Mouse (Mus musculus) E14TG2a.4 (cell line): Measurements from ENCODE around the gene Mat2b.

Experiments
- CTCF ChIP-seq: conservative IDR thresholded peaks from 2 replicates; pipeline ENCODE4 v1.5.1; 2014; ENCODE audit warnings: low read length
- NANOG ChIP-seq: IDR thresholded peaks from 2 replicates; pipeline ENCODE4 v1.6.1; 2014; ENCODE audit warnings: borderline replicate concordance, low read length, mixed read lengths

DNA sequence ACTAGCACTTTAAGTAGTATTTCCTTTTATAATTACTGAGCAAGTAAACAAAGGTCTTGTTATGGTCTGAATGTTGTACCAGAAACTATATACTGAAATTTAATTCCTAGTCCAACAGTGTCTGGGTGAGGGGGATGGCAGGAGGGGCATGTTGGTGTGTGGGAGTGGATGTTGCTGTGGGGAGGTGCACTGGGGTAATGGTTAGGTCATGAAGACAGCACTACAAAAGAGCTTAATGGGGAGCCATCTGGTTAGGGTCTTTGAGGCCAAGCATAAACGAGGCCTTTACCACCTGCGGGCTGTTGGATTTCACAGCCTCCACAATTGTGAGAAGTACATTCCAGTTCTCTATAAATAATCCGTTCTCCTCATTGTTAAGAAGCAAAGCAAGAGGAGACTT is 11.7 kb downstream of the Mat2b start:
- no peak for TF ChIP-seq CTCF
- no peak for TF ChIP-seq NANOG
